Mouse (Mus musculus): ENCODE measurements around the gene Olfr1391. TPM values are rescaled to one million over a fixed set of nuclear protein-coding genes. Genes with fewer than 3 reads are reported as not detected.
"Not testable (repeated sequence)": the region's sequence is repeated elsewhere in the genome, so short reads cannot be mapped to it uniquely, and the experiment has no call there.

Gene Olfr1391
- not detected in 2 replicates for polyA plus RNA-seq (2012; ENCODE audit: insufficient read depth, insufficient read length, missing spikeins)

GRCm38 (mm10) chr11:49322442-49322841 lies at the start of gene Olfr1391:
Gene Olfr1391 (plus strand): TSS chr11:49322742.
- Histone ChIP-seq H3K4me3 (ENCODE audit: insufficient read depth, low read depth, low read length) (no peak within 1 kb of the TSS), H3K27ac (replicated peaks; ENCODE audit: low read depth, low read length) (no peak within 1 kb of the TSS), H3K4me1 (ENCODE audit: control insufficient read depth, insufficient read depth, insufficient read length, low read length) (no peaks in the 10 kb centered on the region)

- no peak overlapping the region for H3K4me3 ChIP-seq (ENCODE audit: insufficient read depth, low read depth, low read length)
- H3K27ac ChIP-seq (replicated peaks; ENCODE audit: low read depth, low read length), result no peak overlapping the region
- no peaks in the 10 kb centered on the region for H3K4me1 ChIP-seq (ENCODE audit: control insufficient read depth, insufficient read depth, insufficient read length, low read length)
Measured at GRCm38 (mm10) chr11:49273834-49274519, 48.6 kb upstream of the Olfr1391 start.

GRCm38 (mm10) chr11:49278222-49278621 lies 44.3 kb upstream of the Olfr1391 start, which contains the start of gene Olfr1393:
Gene Olfr1393 (plus strand): TSS chr11:49278304.
- Histone ChIP-seq H3K27ac (replicated peaks; ENCODE audit: low read depth, low read length) (no peak within 1 kb of the TSS), H3K4me3 (ENCODE audit: insufficient read depth, low read depth, low read length) (no peak within 1 kb of the TSS), H3K4me1 (ENCODE audit: control insufficient read depth, insufficient read depth, insufficient read length, low read length) (no peaks in the 10 kb centered on the region)

- H3K4me3 ChIP-seq (ENCODE audit: insufficient read depth, low read depth, low read length); H3K4me1 ChIP-seq (ENCODE audit: control insufficient read depth, insufficient read depth, insufficient read length, low read length); H3K27ac ChIP-seq (replicated peaks; ENCODE audit: low read depth, low read length): not testable (repeated sequence)
Measured at GRCm38 (mm10) chr11:49284982-49285381, 37.6 kb upstream of the Olfr1391 start, which contains the start of gene Olfr1392. Gene Olfr1392 (plus strand): TSS chr11:49285282.

DNA sequence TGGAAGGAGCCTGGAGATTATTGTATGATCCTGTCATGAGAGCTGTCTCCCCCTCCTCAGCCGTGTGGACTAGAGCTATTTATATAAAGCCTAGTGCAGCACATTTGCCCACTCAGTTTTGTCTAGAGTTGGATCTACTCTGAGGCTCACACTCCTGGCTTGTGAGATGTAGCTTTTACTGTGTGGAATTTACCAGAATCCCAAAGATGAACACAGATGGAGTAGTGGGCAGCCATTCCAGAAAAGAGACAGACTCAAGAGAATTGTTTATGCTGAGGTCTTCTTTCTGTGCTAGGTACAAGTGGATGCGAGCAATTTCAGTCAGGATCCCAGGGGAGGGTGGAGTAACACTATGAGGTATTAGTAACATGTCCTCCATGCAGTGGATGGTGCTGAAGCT lies 35.3 kb upstream of the Olfr1391 start:
- Histone ChIP-seq H3K4me1 (ENCODE audit: control insufficient read depth, insufficient read depth, insufficient read length, low read length) (no peaks in the 10 kb centered on the region), H3K27ac (replicated peaks; ENCODE audit: low read depth, low read length) (no peak overlapping the region), H3K4me3 (ENCODE audit: insufficient read depth, low read depth, low read length) (no peak overlapping the region)

DNA sequence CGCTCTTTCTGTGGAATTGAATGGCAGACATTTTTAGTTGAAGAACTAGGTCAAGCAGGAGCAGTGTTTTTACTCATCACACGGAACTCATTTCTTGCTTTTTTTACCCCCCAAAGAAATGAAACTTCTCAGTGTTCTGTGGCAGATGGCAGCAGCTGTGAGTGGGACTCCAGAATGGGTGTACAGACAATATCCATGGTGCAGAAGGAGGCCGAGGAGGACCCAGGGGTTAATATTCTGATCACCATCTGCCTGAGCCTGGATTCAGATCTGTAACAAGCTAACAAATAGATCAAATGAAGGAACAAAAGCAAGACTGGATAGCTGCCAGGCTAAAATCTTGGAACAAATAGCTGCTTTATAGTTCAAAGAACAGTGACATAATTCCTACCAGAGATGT lies 29.8 kb upstream of the Olfr1391 start:
- no peaks in the 10 kb centered on the region for H3K4me1 ChIP-seq (ENCODE audit: control insufficient read depth, insufficient read depth, insufficient read length, low read length)
- H3K27ac ChIP-seq (replicated peaks; ENCODE audit: low read depth, low read length), result no peak overlapping the region
- H3K4me3 ChIP-seq (ENCODE audit: insufficient read depth, low read depth, low read length), result no peak overlapping the region

GRCm38 (mm10) chr11:49304441-49304840 lies 18.1 kb upstream of the Olfr1391 start, which contains the start of gene Olfr10:
Gene Olfr10 (plus strand): TSS chr11:49304741.
- no peak within 1 kb of the TSS for H3K4me3 ChIP-seq (ENCODE audit: insufficient read depth, low read depth, low read length)
- no peaks in the 10 kb centered on the region; the same call in 1 of the 2 replicates for H3K4me1 ChIP-seq (ENCODE audit: control insufficient read depth, insufficient read depth, insufficient read length, low read length)
- H3K27ac ChIP-seq (replicated peaks; ENCODE audit: low read depth, low read length), result no peak within 1 kb of the TSS

- H3K27ac ChIP-seq (replicated peaks; ENCODE audit: low read depth, low read length); H3K4me1 ChIP-seq (ENCODE audit: control insufficient read depth, insufficient read depth, insufficient read length, low read length): not testable (repeated sequence)
Measured at GRCm38 (mm10) chr11:49308547-49308946, 14.0 kb upstream of the Olfr1391 start.

DNA sequence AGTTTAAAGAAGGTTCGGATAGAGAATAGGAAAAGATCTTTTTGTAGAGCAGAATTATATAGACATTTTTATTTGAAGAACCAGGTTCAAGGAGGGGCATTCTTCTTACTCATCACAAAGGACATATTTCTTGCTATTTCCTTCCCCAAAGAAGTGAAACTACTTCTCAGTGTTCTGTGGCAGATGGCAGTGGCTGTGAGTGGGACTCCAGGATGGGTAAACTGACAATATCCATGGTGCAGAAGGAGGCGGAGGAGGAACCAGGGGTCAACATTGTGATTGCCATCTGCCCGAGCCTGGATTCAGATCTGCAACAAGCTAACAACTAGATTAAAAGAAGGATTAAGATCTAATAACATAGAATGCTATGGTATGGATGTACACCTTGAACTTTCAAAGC lies 4.2 kb downstream of the Olfr1391 start:
- Histone ChIP-seq H3K4me1 (ENCODE audit: control insufficient read depth, insufficient read depth, insufficient read length, low read length) (no peaks in the 10 kb centered on the region), H3K4me3 (ENCODE audit: insufficient read depth, low read depth, low read length) (no peak overlapping the region), H3K27ac (replicated peaks; ENCODE audit: low read depth, low read length) (no peak overlapping the region)

More at GRCm38 (mm10) chr11:49308547-49308946, 14.0 kb upstream of the Olfr1391 start:
- not testable (repeated sequence) for H3K4me3 ChIP-seq (ENCODE audit: insufficient read depth, low read depth, low read length)

- no peaks in the 10 kb centered on the region for H3K4me1 ChIP-seq (ENCODE audit: control insufficient read depth, insufficient read depth, insufficient read length, low read length)
- no peak overlapping the region for H3K4me3 ChIP-seq (ENCODE audit: insufficient read depth, low read depth, low read length)
- H3K27ac ChIP-seq (replicated peaks; ENCODE audit: low read depth, low read length), result no peak overlapping the region
Measured at GRCm38 (mm10) chr11:49329686-49330085, 7.1 kb downstream of the Olfr1391 start.

DNA sequence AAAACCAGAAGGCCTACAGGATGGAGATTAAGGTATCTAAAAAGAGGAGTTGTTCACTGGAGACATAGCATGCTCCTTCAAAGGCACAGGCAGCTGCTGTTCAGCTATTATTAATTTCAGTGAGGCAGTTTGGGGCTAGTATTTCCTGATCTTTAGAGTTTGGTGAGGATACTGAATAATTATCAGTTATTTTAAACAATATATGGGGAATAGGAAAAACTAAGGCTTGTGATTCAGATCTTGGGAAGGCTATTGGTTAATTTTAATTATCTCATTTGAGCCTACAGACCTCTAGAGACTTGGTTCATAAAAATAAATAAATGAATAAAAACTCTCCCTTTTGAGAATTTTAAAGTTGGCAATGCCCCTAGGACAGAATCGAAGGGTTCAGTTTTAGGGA lies 12.3 kb downstream of the Olfr1391 start, which contains the start of gene Olfr1390:
Olfr1390 (plus strand) TSS at position 301 of the 400 bp plus-strand sequence.
- no peak within 1 kb of the TSS for H3K4me3 ChIP-seq (ENCODE audit: insufficient read depth, low read depth, low read length)
- H3K27ac ChIP-seq (replicated peaks; ENCODE audit: low read depth, low read length), result no peak within 1 kb of the TSS
- no peaks in the 10 kb centered on the region for H3K4me1 ChIP-seq (ENCODE audit: control insufficient read depth, insufficient read depth, insufficient read length, low read length)

DNA sequence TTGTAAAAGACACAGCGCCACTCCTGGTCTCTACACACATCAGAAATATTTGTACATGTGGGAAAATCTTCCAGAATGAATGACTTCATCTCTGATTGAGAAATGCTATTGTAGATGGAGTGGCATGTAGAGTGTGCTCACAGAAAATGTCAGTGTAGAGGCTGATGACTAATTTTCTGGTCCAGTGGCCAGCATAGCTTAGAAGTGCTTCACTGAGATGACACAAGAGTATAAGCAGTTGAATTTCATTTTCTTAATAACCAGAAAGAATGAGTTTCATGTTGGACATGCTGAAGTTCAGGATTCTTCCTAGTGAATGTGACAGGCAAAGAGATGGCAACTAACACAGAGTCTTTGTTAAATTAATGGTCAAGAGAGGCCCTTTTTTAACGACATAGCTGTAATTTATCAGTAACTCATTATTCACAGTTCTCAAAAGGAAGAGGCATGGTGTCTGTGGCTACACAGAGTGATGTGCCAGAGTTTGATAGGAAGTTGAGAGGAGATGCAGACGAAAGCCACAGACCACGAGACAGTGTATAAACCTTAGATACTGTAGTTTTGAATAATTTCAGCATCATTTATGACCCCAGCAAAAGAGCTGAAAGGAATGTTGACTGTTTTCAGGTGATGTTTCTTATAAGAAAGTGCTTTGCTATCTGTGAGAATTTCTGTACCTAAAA lies 14.7 kb downstream of the Olfr1391 start:
- Histone ChIP-seq H3K4me3 (ENCODE audit: insufficient read depth, low read depth, low read length) (no peak overlapping the region), H3K27ac (replicated peaks; ENCODE audit: low read depth, low read length) (no peak overlapping the region), H3K4me1 (ENCODE audit: control insufficient read depth, insufficient read depth, insufficient read length, low read length) (no peaks in the 10 kb centered on the region)

Other genes with a start within 250 kb of the Olfr1391 start
- gene Ifi47, start 246.2 kb upstream of the Olfr1391 start, polyA plus RNA-seq (2012; ENCODE audit: insufficient read depth, insufficient read length, missing spikeins), result 2.9 and 4.6 TPM in 2 replicates
- gene Olfr1396, start 207.9 kb upstream of the Olfr1391 start, polyA plus RNA-seq (2012; ENCODE audit: insufficient read depth, insufficient read length, missing spikeins), result 0.38 TPM in 1 of 2 replicates, not detected in the other
- gene Olfr1395, start 180.5 kb upstream of the Olfr1391 start, polyA plus RNA-seq (2012; ENCODE audit: insufficient read depth, insufficient read length, missing spikeins), result not detected in 2 replicates
- gene Olfr1394, start 168.4 kb upstream of the Olfr1391 start, polyA plus RNA-seq (2012; ENCODE audit: insufficient read depth, insufficient read length, missing spikeins), result not detected in 2 replicates
- gene Btnl9, start 135.6 kb upstream of the Olfr1391 start, polyA plus RNA-seq (2012; ENCODE audit: insufficient read depth, insufficient read length, missing spikeins), result 12.3 and 23.2 TPM in 2 replicates
- gene Zfp62, start 119.5 kb upstream of the Olfr1391 start, polyA plus RNA-seq (2012; ENCODE audit: insufficient read depth, insufficient read length, missing spikeins), result 10.4 and 14.4 TPM in 2 replicates
- gene Mgat1, start 78.6 kb upstream of the Olfr1391 start, polyA plus RNA-seq (2012; ENCODE audit: insufficient read depth, insufficient read length, missing spikeins), result 19.3 and 30.6 TPM in 2 replicates
- gene Olfr1393, start 44.4 kb upstream of the Olfr1391 start, polyA plus RNA-seq (2012; ENCODE audit: insufficient read depth, insufficient read length, missing spikeins), result not detected in 2 replicates
- gene Olfr1392, start 37.5 kb upstream of the Olfr1391 start, polyA plus RNA-seq (2012; ENCODE audit: insufficient read depth, insufficient read length, missing spikeins), result not detected in 2 replicates
- gene Olfr10, start 18.0 kb upstream of the Olfr1391 start, polyA plus RNA-seq (2012; ENCODE audit: insufficient read depth, insufficient read length, missing spikeins), result not detected in 2 replicates
- gene Olfr1390, start 12.4 kb downstream of the Olfr1391 start, polyA plus RNA-seq (2012; ENCODE audit: insufficient read depth, insufficient read length, missing spikeins), result not detected in 2 replicates
- not detected in 2 replicates for gene Olfr1389, start 100.3 kb downstream of the Olfr1391 start, polyA plus RNA-seq (2012; ENCODE audit: insufficient read depth, insufficient read length, missing spikeins)
- not detected in 2 replicates for gene Olfr1388, start 113.9 kb downstream of the Olfr1391 start, polyA plus RNA-seq (2012; ENCODE audit: insufficient read depth, insufficient read length, missing spikeins)
- not detected in 2 replicates for gene Olfr1387, start 132.6 kb downstream of the Olfr1391 start, polyA plus RNA-seq (2012; ENCODE audit: insufficient read depth, insufficient read length, missing spikeins)
- gene Olfr1386, start 142.3 kb downstream of the Olfr1391 start, polyA plus RNA-seq (2012; ENCODE audit: insufficient read depth, insufficient read length, missing spikeins), result not detected in 2 replicates
- not detected in 2 replicates for gene Olfr1385, start 166.3 kb downstream of the Olfr1391 start, polyA plus RNA-seq (2012; ENCODE audit: insufficient read depth, insufficient read length, missing spikeins)
- gene Olfr1384, start 184.0 kb downstream of the Olfr1391 start, polyA plus RNA-seq (2012; ENCODE audit: insufficient read depth, insufficient read length, missing spikeins), result not detected in 2 replicates
- not detected in 2 replicates for gene Olfr1383, start 196.9 kb downstream of the Olfr1391 start, polyA plus RNA-seq (2012; ENCODE audit: insufficient read depth, insufficient read length, missing spikeins)
- not detected in 2 replicates for gene Olfr1382, start 205.5 kb downstream of the Olfr1391 start, polyA plus RNA-seq (2012; ENCODE audit: insufficient read depth, insufficient read length, missing spikeins)
- gene Olfr1381, start 220.7 kb downstream of the Olfr1391 start, polyA plus RNA-seq (2012; ENCODE audit: insufficient read depth, insufficient read length, missing spikeins), result not detected in 2 replicates
- not detected in 2 replicates for gene Olfr1380, start 234.1 kb downstream of the Olfr1391 start, polyA plus RNA-seq (2012; ENCODE audit: insufficient read depth, insufficient read length, missing spikeins)

Measured in brown adipose tissue, adult 24 weeks (tissue).